Comparison of ENCODE assay signal across 8 mouse cellular contexts in the genomic region with DNA sequence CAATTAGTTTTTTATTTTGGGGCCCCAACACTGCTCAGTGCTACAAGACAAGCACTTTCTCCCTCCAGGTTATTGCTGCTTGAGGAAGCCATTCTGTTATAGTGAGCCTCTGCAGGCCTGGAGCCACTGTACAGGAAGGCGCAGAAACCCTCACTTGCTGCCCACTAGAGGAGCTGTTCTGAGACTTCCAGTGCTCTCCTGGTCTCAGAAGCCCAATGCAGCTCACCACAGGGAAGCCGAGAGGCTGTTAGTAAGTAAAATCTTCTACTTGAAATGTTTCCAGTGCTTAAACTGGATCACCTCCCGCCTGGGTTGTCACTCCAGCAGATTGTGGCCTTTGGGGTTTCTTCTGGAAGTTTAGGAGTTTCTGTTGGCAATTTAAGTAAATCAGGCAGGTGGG.
DNase-seq lines count a peak whose midpoint lies in the region; ATAC-seq and TF ChIP-seq lines count a peak whose summit lies in the region.

No protein-coding gene starts in this region.

- H3K9me3 ChIP-seq in heart, embryonic 12.5 days (replicated peaks) = no peaks in the 10 kb centered on the region
- H3K9me3 ChIP-seq in forebrain, embryonic 15.5 days = no peaks in the 10 kb centered on the region
- H3K9me3 ChIP-seq in midbrain, postnatal 0 days (ENCODE audit: low read length) = no peaks in the 10 kb centered on the region
- no peaks in the 10 kb centered on the region for H3K9me3 ChIP-seq in hindbrain, embryonic 10.5 days

- H3K79me2 ChIP-seq in heart, adult 2 months (replicated peaks; ENCODE audit: control insufficient read depth, insufficient read depth, low read length) = no peaks in the 10 kb centered on the region

- no peak overlapping the region for H3K4me2 ChIP-seq in heart, embryonic 12.5 days
- no peak overlapping the region for H3K4me2 ChIP-seq in forebrain, embryonic 15.5 days (replicated peaks)
- H3K4me2 ChIP-seq in midbrain, postnatal 0 days (ENCODE audit: low read depth, low read length, poor library complexity, severe bottlenecking) = no peak overlapping the region

- TF ChIP-seq EP300 in heart, adult 2 months (IDR thresholded peaks at IDR 0.05; ENCODE audit: insufficient read depth, low read depth, low read length) = no peak

- TF ChIP-seq POLR2A in heart, adult 2 months (IDR thresholded peaks at IDR 0.05; ENCODE audit: insufficient read depth, low read depth, low read length) = no peak

- DNase-seq in heart, adult 2 months = no peak
- peak; percentile 46 to 47 for DNase-seq in right cerebral cortex, postnatal 10 days (ENCODE audit: low spot score in 2 of 2)
- no peak for DNase-seq in right cerebral cortex, postnatal 14 days
- DNase-seq in midbrain, postnatal 0 days (ENCODE audit: low spot score) = peak; percentile 66
- no peak for DNase-seq in layer of hippocampus, adult 18-20 months (ENCODE audit: low spot score in 2 of 2)
- no peak for DNase-seq in hindbrain, embryonic 10.5 days (ENCODE audit: low spot score)

- peaks cover 14% of the 10 kb centered on the region for H3K4me1 ChIP-seq in heart, adult 2 months (ENCODE audit: control insufficient read depth, insufficient read depth, low read length)
- H3K4me1 ChIP-seq in heart, embryonic 12.5 days (replicated peaks) = peaks cover 7% of the 10 kb centered on the region; the same call in 1 of the 2 replicates
- H3K4me1 ChIP-seq in forebrain, embryonic 15.5 days = no peaks in the 10 kb centered on the region
- H3K4me1 ChIP-seq in midbrain, postnatal 0 days (ENCODE audit: insufficient read depth, low read length) = no peaks in the 10 kb centered on the region
- no peaks in the 10 kb centered on the region for H3K4me1 ChIP-seq in hindbrain, embryonic 10.5 days (replicated peaks)

- no peak overlapping the region for H3K4me3 ChIP-seq in heart, adult 2 months
- no peak overlapping the region for H3K4me3 ChIP-seq in heart, embryonic 12.5 days
- H3K4me3 ChIP-seq in forebrain, embryonic 15.5 days = no peak overlapping the region
- no peak overlapping the region for H3K4me3 ChIP-seq in midbrain, postnatal 0 days (ENCODE audit: low read depth, low read length)
- H3K4me3 ChIP-seq in hindbrain, embryonic 10.5 days = no peak overlapping the region

- no peak overlapping the region for H3K27ac ChIP-seq in heart, adult 2 months
- H3K27ac ChIP-seq in heart, embryonic 12.5 days (ENCODE audit: poor library complexity, severe bottlenecking) = no peak overlapping the region
- H3K27ac ChIP-seq in forebrain, embryonic 15.5 days (replicated peaks) = no peak overlapping the region
- H3K27ac ChIP-seq in midbrain, postnatal 0 days (ENCODE audit: low read depth, low read length) = no peak overlapping the region
- H3K27ac ChIP-seq in hindbrain, embryonic 10.5 days = no peak overlapping the region

- H3K9ac ChIP-seq in heart, adult 2 months (ENCODE audit: low read depth, low read length) = no peak overlapping the region
- H3K9ac ChIP-seq in heart, embryonic 12.5 days = no peak overlapping the region
- H3K9ac ChIP-seq in forebrain, embryonic 15.5 days (replicated peaks) = no peak overlapping the region
- no peak overlapping the region for H3K9ac ChIP-seq in midbrain, postnatal 0 days (replicated peaks; ENCODE audit: low read length, poor library complexity, severe bottlenecking)

- intact Hi-C loops in heart, adult 2 months (cut with DNase I) = no loop called here

- no peaks in the 10 kb centered on the region for H3K27me3 ChIP-seq in heart, adult 2 months (ENCODE audit: control insufficient read depth, insufficient read depth, low read length)
- H3K27me3 ChIP-seq in heart, embryonic 12.5 days (replicated peaks) = no peaks in the 10 kb centered on the region
- H3K27me3 ChIP-seq in forebrain, embryonic 15.5 days = no peaks in the 10 kb centered on the region
- no peaks in the 10 kb centered on the region for H3K27me3 ChIP-seq in midbrain, postnatal 0 days (ENCODE audit: insufficient read depth, low read length)
- H3K27me3 ChIP-seq in hindbrain, embryonic 10.5 days (ENCODE audit: insufficient read depth, poor library complexity, severe bottlenecking) = no peaks in the 10 kb centered on the region

- peaks cover 2% of the 10 kb centered on the region; the same call in 1 of the 2 replicates for H3K36me3 ChIP-seq in heart, adult 2 months (ENCODE audit: control insufficient read depth, insufficient read depth, low read length)
- H3K36me3 ChIP-seq in heart, embryonic 12.5 days = peaks cover 3% of the 10 kb centered on the region; the same call in 1 of the 2 replicates
- H3K36me3 ChIP-seq in forebrain, embryonic 15.5 days = no peaks in the 10 kb centered on the region
- H3K36me3 ChIP-seq in midbrain, postnatal 0 days (ENCODE audit: insufficient read depth, low read length) = no peaks in the 10 kb centered on the region; the same call in 1 of the 2 replicates
- H3K36me3 ChIP-seq in hindbrain, embryonic 10.5 days = no peaks in the 10 kb centered on the region

- TF ChIP-seq CTCF in heart, adult 2 months (IDR thresholded peaks at IDR 0.05) = peak; percentile 56
- TF ChIP-seq CTCF in midbrain, postnatal 0 days (IDR thresholded peaks at IDR 0.05) = peak; percentile 63

- WGBS in heart, adult 2 months = 61% methylated on average over 3 of the region's 3 CpGs
- WGBS in heart, embryonic 12.5 days = 57% methylated on average over 3 of the region's 3 CpGs
- 64% methylated on average over 3 of the region's 3 CpGs for WGBS in forebrain, embryonic 15.5 days
- 61% methylated on average over 3 of the region's 3 CpGs for WGBS in midbrain, postnatal 0 days
- WGBS in hindbrain, embryonic 10.5 days = 64% methylated on average over 3 of the region's 3 CpGs

- ATAC-seq in heart, embryonic 12.5 days (ENCODE audit: insufficient number of reproducible peaks, low FRiP score) = no peak
- ATAC-seq in forebrain, embryonic 15.5 days (replicated peaks) = 0 out of 2 replicates have a peak, but pooled peaks have one; percentile 48
- ATAC-seq in midbrain, postnatal 0 days (ENCODE audit: low FRiP score) = no peak

Comparison
In these comparisons a context has a peak if more than half of its experiments do, and no peak if none do; other contexts are left out.
1. DNase-seq: peak in right cerebral cortex, postnatal 10 days (2 of 2) and midbrain, postnatal 0 days (single experiment); none in heart, adult 2 months (0 of 2), right cerebral cortex, postnatal 14 days (single experiment), layer of hippocampus, adult 18-20 months (0 of 2) and hindbrain, embryonic 10.5 days (single experiment).